Mouse (Mus musculus) ES-E14 (cell line): ENCODE data around the gene Gm28635. TPM values are rescaled to one million over a fixed set of nuclear protein-coding genes. Genes with fewer than 3 reads are reported as not detected.

Experiments
- DNase-seq: peaks from one replicate; pipeline ENCODE4 v3.0.0-alpha.2; 2013; ENCODE audit warnings: low read depth, low spot score
- H3K27ac ChIP-seq: 2 replicates; pipeline ENCODE4 v1.5.1; 2012; ENCODE audit warnings: low read depth, mild to moderate bottlenecking, low read length, moderate library complexity, mixed read lengths; ENCODE audit not compliant: poor library complexity, insufficient read depth, severe bottlenecking
- H3K36me3 ChIP-seq: 2 replicates; pipeline ENCODE4 v1.6.1; 2012; ENCODE audit warnings: mild to moderate bottlenecking, low read length, moderate library complexity, mixed read lengths; ENCODE audit not compliant: control insufficient read depth, poor library complexity, insufficient read depth, severe bottlenecking
- H3K4me1 ChIP-seq, 2 experiments: fragments of 150-350 bp in 1 of 2; sonication (generic) in 1 of 2; 2 replicates each; pipeline ENCODE4 v1.6.1; 2012; ENCODE audit warnings: low read length in 2 of 2, mild to moderate bottlenecking in 1 of 2, mixed read lengths in 1 of 2; ENCODE audit not compliant: control insufficient read depth in 2 of 2, insufficient read depth in 2 of 2, poor library complexity in 1 of 2
- H3K4me3 ChIP-seq, 2 experiments: fragments of 150-350 bp in 1 of 2; sonication (generic) in 1 of 2; 2 replicates each; pipeline ENCODE4 v1.5.1; 2012; ENCODE audit warnings: low read length in 2 of 2, low read depth in 1 of 2, mild to moderate bottlenecking in 1 of 2, mixed read lengths in 1 of 2; ENCODE audit not compliant: insufficient read depth in 1 of 2, poor library complexity in 1 of 2, severe bottlenecking in 1 of 2
- H3K9ac ChIP-seq: 2 replicates; pipeline ENCODE4 v1.6.1; 2012; ENCODE audit warnings: low read depth, mild to moderate bottlenecking, low read length, mixed read lengths; ENCODE audit not compliant: poor library complexity, insufficient read depth, severe bottlenecking
- H3K9me3 ChIP-seq: fragments of 150-350 bp; sonication (generic); 2 replicates; pipeline ENCODE4 v1.6.1; 2012; ENCODE audit warnings: low read depth, mild to moderate bottlenecking, low read length; ENCODE audit not compliant: control insufficient read depth, insufficient read depth
- CHD2 ChIP-seq: IDR thresholded peaks from 2 replicates; pipeline ENCODE4 v1.6.1; 2014; ENCODE audit warnings: mild to moderate bottlenecking, low read depth, low read length, inconsistent platforms
- HCFC1 ChIP-seq: IDR thresholded peaks from 2 replicates; pipeline ENCODE4 v1.6.1; 2012; ENCODE audit warnings: low read length, inconsistent platforms, borderline replicate concordance; ENCODE audit not compliant: insufficient read depth
- MAFK ChIP-seq: IDR thresholded peaks from 2 replicates; pipeline ENCODE4 v1.6.1; 2014; ENCODE audit warnings: mild to moderate bottlenecking, low read depth, low read length, inconsistent platforms; ENCODE audit not compliant: insufficient read depth
- ZC3H11A ChIP-seq: IDR thresholded peaks from 2 replicates; pipeline ENCODE4 v1.6.1; 2012; ENCODE audit warnings: low read depth, mild to moderate bottlenecking, inconsistent platforms, low read length, borderline replicate concordance
- ZNF384 ChIP-seq: IDR thresholded peaks from 2 replicates; pipeline ENCODE4 v1.6.1; 2012; ENCODE audit warnings: low read depth, low read length, inconsistent platforms
- in situ Hi-C, 2 experiments: fragments of 600-800 bp; cut with MboI; formaldehyde crosslinking; loops; one replicate each; pipeline ENCODE4 v1.15.1; 2025; ENCODE audit warnings: low sequenced_read_pairs in 2 of 2, inconsistent platforms in 1 of 2; ENCODE audit not compliant: unreplicated experiment in 2 of 2
- total RNA-seq: library from RNA; depleted of rRNA; stranded (reverse); fragments of 300-350 nt; gene quantifications from 2 replicates; pipeline ENCODE4 v1.2.3, GENCODE M21; 2012

The Gm28635 gene
- total RNA-seq, 1 experiment: 2.7 TPM

DNA sequence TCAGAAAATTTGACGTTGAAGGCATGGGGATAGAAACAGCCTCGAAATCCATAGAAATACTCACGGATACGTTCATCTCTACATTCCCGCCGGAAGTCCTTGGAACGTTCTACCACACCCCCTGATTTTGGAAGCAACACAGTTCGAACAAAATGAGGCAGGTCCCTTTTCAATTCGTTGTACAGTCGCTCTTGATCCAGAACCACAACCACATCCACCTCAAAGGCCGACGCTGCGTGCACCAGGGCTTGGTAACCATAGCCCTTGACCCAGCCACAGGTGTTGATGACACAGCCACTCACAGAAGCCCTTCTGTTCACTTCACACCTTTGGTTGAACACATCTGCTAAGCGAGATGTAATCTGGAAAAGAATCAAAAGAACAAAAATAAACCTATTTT is 46.0 kb upstream of the Gm28635 start:
- Histone ChIP-seq H3K4me1 (peaks cover 3 to 4% of the 10 kb centered on the region in 2 experiments; a peak in 2 of 4 replicates), H3K9me3 (no peaks in the 10 kb centered on the region), H3K9ac (no peak overlapping the region), H3K36me3 (peaks cover 13% of the 10 kb centered on the region), H3K4me3 (no peak overlapping the region), H3K27ac (no peak overlapping the region)
- DNase-seq: no peak
- in situ Hi-C loops: no loop called here
- TF ChIP-seq HCFC1: no peak
- no peak for TF ChIP-seq MAFK
- no peak for TF ChIP-seq ZC3H11A
- no peak for TF ChIP-seq CHD2
- no peak for TF ChIP-seq ZNF384

DNA sequence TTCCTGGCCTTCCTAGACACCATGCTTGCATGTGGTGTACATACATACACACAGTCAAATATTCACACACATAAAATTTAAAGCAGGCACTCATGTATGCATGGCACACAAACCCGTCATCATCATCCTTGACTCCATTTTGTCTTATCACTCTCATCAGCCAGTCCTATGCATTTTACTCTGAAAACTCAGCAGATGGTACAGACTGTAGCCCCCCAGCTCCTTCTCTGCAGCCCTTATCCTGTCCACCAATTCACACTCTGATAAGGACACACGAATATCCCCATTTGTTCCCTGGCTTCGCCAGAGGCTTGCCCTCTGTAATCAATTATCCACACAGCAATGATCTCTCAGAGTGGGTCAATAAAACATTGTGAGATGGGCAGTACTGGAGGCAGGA is 43.3 kb upstream of the Gm28635 start:
- H3K27ac ChIP-seq: no peak overlapping the region
- peaks cover 13% of the 10 kb centered on the region for H3K36me3 ChIP-seq
- H3K9ac ChIP-seq: no peak overlapping the region
- H3K4me1 ChIP-seq: peaks cover 0 to 4% of the 10 kb centered on the region in 2 experiments; a peak in 1 of 4 replicates
- H3K9me3 ChIP-seq: no peaks in the 10 kb centered on the region
- no peak overlapping the region for H3K4me3 ChIP-seq
- in situ Hi-C loops: no loop called here
- TF ChIP-seq CHD2: no peak
- no peak for TF ChIP-seq ZC3H11A
- TF ChIP-seq HCFC1: no peak
- no peak for TF ChIP-seq ZNF384
- TF ChIP-seq MAFK: no peak
- no peak for DNase-seq

- in situ Hi-C loops: no loop called here
- TF ChIP-seq CHD2: no peak
- TF ChIP-seq HCFC1: no peak
- TF ChIP-seq ZNF384: 0 out of 2 replicates have a peak, but pooled peaks have one; percentile 50
- peaks cover 11% of the 10 kb centered on the region for H3K36me3 ChIP-seq
- no peak for DNase-seq
- H3K9me3 ChIP-seq: no peaks in the 10 kb centered on the region
- peaks cover 0 to 3% of the 10 kb centered on the region in 2 experiments; a peak in 1 of 4 replicates for H3K4me1 ChIP-seq
- no peak overlapping the region for H3K9ac ChIP-seq
- no peak overlapping the region for H3K27ac ChIP-seq
- no peak overlapping the region for H3K4me3 ChIP-seq
Observed at GRCm38 (mm10) chr2:84720718-84721117, 42.9 kb upstream of the Gm28635 start.

GRCm38 (mm10) chr2:84717357-84717756 is 39.5 kb upstream of the Gm28635 start:
- Histone ChIP-seq H3K27ac (no peak overlapping the region), H3K4me1 (peaks cover 3 to 5% of the 10 kb centered on the region in 2 experiments; a peak in 3 of 4 replicates), H3K36me3 (no peaks in the 10 kb centered on the region), H3K9ac (no peak overlapping the region), H3K4me3 (no peak overlapping the region), H3K9me3 (no peaks in the 10 kb centered on the region)
- in situ Hi-C loops: no loop called here
- TF ChIP-seq MAFK: no peak
- no peak for TF ChIP-seq ZNF384
- TF ChIP-seq CHD2: no peak
- TF ChIP-seq ZC3H11A: no peak
- no peak for TF ChIP-seq HCFC1
- DNase-seq: no peak

GRCm38 (mm10) chr2:84716423-84717355 is 38.8 kb upstream of the Gm28635 start:
- in situ Hi-C loops: no loop called here
- DNase-seq: no peak
- Histone ChIP-seq H3K9me3 (no peaks in the 10 kb centered on the region), H3K4me3 (peak overlapping the region; percentile 74 to 90), H3K27ac (no peak overlapping the region), H3K36me3 (no peaks in the 10 kb centered on the region), H3K4me1 (peaks cover 3 to 5% of the 10 kb centered on the region in 2 experiments; a peak in 3 of 4 replicates), H3K9ac (peak overlapping the region; percentile 81; the same call in 1 of the 2 replicates)
- TF ChIP-seq MAFK: no peak
- no peak for TF ChIP-seq ZNF384
- TF ChIP-seq CHD2: no peak
- TF ChIP-seq ZC3H11A: no peak
- no peak for TF ChIP-seq HCFC1
